Mouse (Mus musculus) limb, embryonic 11.5 days (tissue): ENCODE data around the gene Trip10. TPM values are rescaled to one million over a fixed set of nuclear protein-coding genes. Genes with fewer than 3 reads are reported as not detected.

Experiments
- ATAC-seq: fragments of 200-750 bp; cut with Nextera tagmentation; 2 replicates; pipeline ENCODE4 v1.8.0; 2017; ENCODE audit warnings: low read depth; ENCODE audit not compliant: insufficient number of reproducible peaks, low FRiP score, low TSS enrichment
- DNase-seq: peaks from one replicate; pipeline ENCODE4 v3.0.0-alpha.2; 2015; ENCODE audit warnings: low spot score
- H3K27ac ChIP-seq: fragments of 300-500 bp; sonication (generic); replicated peaks from 2 replicates; pipeline ENCODE4 v1.5.1; 2014; ENCODE audit warnings: low read depth, mild to moderate bottlenecking, low read length
- H3K27me3 ChIP-seq: fragments of 300-500 bp; sonication (generic); 2 replicates; pipeline ENCODE4 v1.6.1; 2014; ENCODE audit warnings: mild to moderate bottlenecking, low read length, mixed read lengths; ENCODE audit not compliant: control insufficient read depth, insufficient read depth
- H3K36me3 ChIP-seq: fragments of 300-500 bp; sonication (generic); 2 replicates; pipeline ENCODE4 v1.6.1; 2014; ENCODE audit warnings: mild to moderate bottlenecking, low read length, moderate library complexity, mixed read lengths; ENCODE audit not compliant: control insufficient read depth, insufficient read depth
- H3K4me1 ChIP-seq: fragments of 300-500 bp; sonication (generic); 2 replicates; pipeline ENCODE4 v1.6.1; 2014; ENCODE audit warnings: low read length, mixed read lengths; ENCODE audit not compliant: control insufficient read depth, insufficient read depth
- H3K4me2 ChIP-seq: fragments of 300-500 bp; sonication (generic); 2 replicates; pipeline ENCODE4 v1.6.1; 2014; ENCODE audit warnings: low read depth, mild to moderate bottlenecking, moderate library complexity; ENCODE audit not compliant: severe bottlenecking
- H3K4me3 ChIP-seq: fragments of 300-500 bp; sonication (generic); 2 replicates; pipeline ENCODE4 v1.5.1; 2014; ENCODE audit warnings: low read depth, low read length
- H3K9ac ChIP-seq: fragments of 300-500 bp; sonication (generic); 2 replicates; pipeline ENCODE4 v1.6.1; 2014; ENCODE audit warnings: mild to moderate bottlenecking, low read length
- H3K9me3 ChIP-seq: fragments of 300-500 bp; sonication (generic); 2 replicates; pipeline ENCODE4 v1.6.1; 2016; ENCODE audit warnings: low read length; ENCODE audit not compliant: control insufficient read depth
- WGBS: fragments of 180-500 bp; shearing (Covaris S2); extraction: QIAGEN DNeasy Blood & Tissue Kit; methylation state at CpG from one replicate; pipeline ENCODE4 v1.1.7; 2014; 5-methylcytosine and 5-hydroxymethylcytosine counted together
- polyA plus RNA-seq: library from polyadenylated mRNA; unstranded; fragments of >200 nt; fragmentation: Nextera tagmentation; extraction: Ambion mirVana; gene quantifications from 2 replicates; pipeline ENCODE4 v1.2.1, GENCODE M21; 2014

The Trip10 gene
- polyA plus RNA-seq, 1 experiment from 2014 or later: 27.8 TPM

DNA sequence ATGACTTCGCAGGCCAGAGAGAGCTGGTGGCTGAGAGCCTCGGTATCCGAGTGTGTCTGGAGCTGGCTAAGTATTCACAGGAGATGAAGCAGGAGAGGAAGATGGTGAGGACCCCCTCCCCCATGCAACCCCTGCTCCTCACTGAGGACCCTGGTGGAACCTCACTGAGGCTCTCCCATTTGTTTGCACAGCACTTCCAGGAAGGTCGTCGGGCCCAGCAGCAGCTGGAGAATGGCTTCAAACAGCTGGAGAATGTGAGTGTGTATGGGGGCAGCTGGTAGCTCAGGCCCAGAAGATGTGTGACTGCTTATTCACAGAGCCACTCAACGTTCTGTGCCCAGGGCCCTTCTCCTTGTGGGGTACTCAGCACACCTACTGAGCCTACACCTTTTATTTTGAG lies 4.1 kb downstream of the Trip10 start:
- H3K4me3 ChIP-seq: no peak overlapping the region
- H3K4me2 ChIP-seq: no peak overlapping the region
- no peaks in the 10 kb centered on the region for H3K27me3 ChIP-seq
- H3K36me3 ChIP-seq: 0 out of 2 replicates have a peak, but pooled peaks cover 2% of the 10 kb centered on the region
- no peak for DNase-seq
- H3K4me1 ChIP-seq: 0 out of 2 replicates have a peak, but pooled peaks cover 7% of the 10 kb centered on the region
- H3K27ac ChIP-seq: no peak overlapping the region
- ATAC-seq: no peak
- H3K9me3 ChIP-seq: no peaks in the 10 kb centered on the region
- no peak overlapping the region for H3K9ac ChIP-seq
- 75% methylated on average over 6 of the region's 6 CpGs for WGBS

DNA sequence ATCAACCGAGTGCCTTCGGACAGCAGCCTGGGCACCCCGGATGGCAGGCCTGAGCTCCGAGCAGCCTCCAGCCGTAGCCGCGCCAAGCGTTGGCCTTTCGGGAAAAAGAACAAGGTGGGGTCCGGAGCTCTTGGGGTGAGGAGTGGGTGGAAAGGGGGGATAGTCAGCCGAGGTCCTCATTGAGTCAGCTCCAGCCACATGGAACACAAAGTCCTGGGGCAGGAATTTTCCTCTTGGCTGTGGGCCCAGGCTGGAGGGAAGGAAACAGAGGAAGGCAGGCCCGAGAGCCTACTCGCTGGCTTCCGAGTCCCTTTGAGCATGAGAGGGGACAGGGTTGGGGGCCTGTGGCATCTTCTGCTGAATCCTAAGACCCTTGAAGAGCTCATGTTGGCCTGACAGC lies 6.1 kb downstream of the Trip10 start:
- H3K9ac ChIP-seq: no peak overlapping the region
- DNase-seq (no peak), ATAC-seq (no peak)
- H3K4me3 ChIP-seq: no peak overlapping the region
- peaks cover 2% of the 10 kb centered on the region; the same call in 1 of the 2 replicates for H3K36me3 ChIP-seq
- H3K9me3 ChIP-seq: no peaks in the 10 kb centered on the region
- no peaks in the 10 kb centered on the region for H3K27me3 ChIP-seq
- no peak overlapping the region for H3K27ac ChIP-seq
- no peak overlapping the region for H3K4me2 ChIP-seq
- 0 out of 2 replicates have a peak, but pooled peaks cover 6% of the 10 kb centered on the region for H3K4me1 ChIP-seq
- 94% methylated on average over 14 of the region's 14 CpGs for WGBS

DNA sequence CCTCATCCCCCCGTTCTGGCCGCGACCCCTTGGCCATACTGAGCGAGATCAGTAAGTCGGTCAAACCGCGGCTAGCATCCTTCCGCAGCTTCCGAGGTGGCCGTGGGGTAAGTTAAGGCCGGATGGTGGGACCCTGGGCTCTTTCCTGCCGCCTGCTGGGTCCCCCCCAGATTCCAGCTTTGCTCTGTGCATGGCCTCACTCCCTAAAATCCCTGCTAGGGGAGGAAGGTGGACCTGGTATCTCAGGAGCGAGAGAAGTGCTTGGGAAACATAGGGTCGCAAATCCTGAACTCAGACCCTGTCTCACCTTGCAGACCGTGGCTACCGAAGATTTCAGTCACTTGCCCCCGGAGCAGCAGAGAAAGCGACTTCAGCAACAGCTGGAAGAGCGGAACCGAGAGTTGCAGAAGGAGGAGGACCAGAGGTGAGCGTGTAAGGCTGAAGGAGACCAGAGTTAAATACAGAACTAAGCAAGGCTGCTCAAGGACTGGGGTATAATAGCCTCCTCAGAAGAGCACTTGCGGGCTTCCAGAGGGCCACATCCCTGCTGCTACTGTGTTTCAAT lies 7.7 kb downstream of the Trip10 start:
- H3K4me1 ChIP-seq: no peaks in the 10 kb centered on the region
- peaks cover 5% of the 10 kb centered on the region; the same call in 1 of the 2 replicates for H3K36me3 ChIP-seq
- H3K27ac ChIP-seq: no peak overlapping the region
- no peaks in the 10 kb centered on the region for H3K27me3 ChIP-seq
- ATAC-seq (no peak), DNase-seq (no peak)
- no peak overlapping the region for H3K9ac ChIP-seq
- H3K4me3 ChIP-seq: no peak overlapping the region
- 96% methylated on average over 22 of the region's 22 CpGs for WGBS
- no peak overlapping the region for H3K4me2 ChIP-seq
- H3K9me3 ChIP-seq: no peaks in the 10 kb centered on the region

DNA sequence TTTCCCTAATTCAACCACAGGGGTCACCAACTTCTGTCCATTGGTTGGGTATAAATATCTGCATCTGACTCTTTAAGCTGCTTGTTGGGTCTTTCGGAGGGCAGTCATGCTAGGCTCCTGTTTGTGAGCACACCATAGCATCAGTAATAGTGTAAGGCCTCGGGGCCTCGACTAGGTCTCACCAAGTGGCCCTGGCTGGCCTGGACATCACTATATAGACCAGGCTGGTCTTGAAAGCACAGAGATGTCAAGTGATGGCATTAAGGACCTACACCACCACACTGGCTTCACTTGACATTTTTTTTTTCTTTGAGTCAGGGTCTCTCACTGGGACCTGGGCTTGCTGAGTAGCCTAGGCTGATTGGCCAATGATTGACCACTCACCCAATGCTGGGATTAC lies 8.9 kb downstream of the Trip10 start:
- no peak overlapping the region for H3K27ac ChIP-seq
- no peaks in the 10 kb centered on the region for H3K27me3 ChIP-seq
- H3K36me3 ChIP-seq: peaks cover 10% of the 10 kb centered on the region; the same call in 1 of the 2 replicates
- H3K4me1 ChIP-seq: no peaks in the 10 kb centered on the region
- H3K9me3 ChIP-seq: no peaks in the 10 kb centered on the region
- DNase-seq (no peak), ATAC-seq (no peak)
- H3K4me3 ChIP-seq: no peak overlapping the region
- 93% methylated on average over 3 of the region's 3 CpGs for WGBS
- no peak overlapping the region for H3K4me2 ChIP-seq
- no peak overlapping the region for H3K9ac ChIP-seq

DNA sequence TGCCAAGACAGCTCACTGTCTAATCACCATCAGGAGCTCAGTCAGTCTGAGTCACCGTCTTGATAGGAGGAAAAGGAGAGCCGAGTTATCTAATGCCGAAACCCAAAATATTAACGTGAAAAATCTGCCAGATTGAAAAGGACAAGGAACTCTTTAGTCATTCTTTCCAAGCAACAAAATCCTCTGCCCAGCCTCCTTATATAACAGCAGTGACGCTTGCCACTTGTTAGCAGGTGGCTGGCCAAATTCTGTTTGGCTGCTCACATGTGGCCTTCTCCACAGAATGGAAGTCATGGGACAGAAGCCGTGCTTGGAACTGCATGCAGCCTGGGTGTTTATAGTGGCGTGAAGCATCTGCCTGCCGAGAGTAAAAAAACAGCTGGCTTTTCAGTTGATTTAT lies 10.5 kb downstream of the Trip10 start:
- H3K9ac ChIP-seq: no peak overlapping the region
- peaks cover 8% of the 10 kb centered on the region; the same call in 1 of the 2 replicates for H3K36me3 ChIP-seq
- H3K4me1 ChIP-seq: no peaks in the 10 kb centered on the region
- no peaks in the 10 kb centered on the region for H3K9me3 ChIP-seq
- H3K27ac ChIP-seq: no peak overlapping the region
- no peak for DNase-seq
- no peak for ATAC-seq
- H3K27me3 ChIP-seq: no peaks in the 10 kb centered on the region
- H3K4me2 ChIP-seq: no peak overlapping the region
- H3K4me3 ChIP-seq: no peak overlapping the region
- WGBS: 94% methylated on average over 8 of the region's 8 CpGs

DNA sequence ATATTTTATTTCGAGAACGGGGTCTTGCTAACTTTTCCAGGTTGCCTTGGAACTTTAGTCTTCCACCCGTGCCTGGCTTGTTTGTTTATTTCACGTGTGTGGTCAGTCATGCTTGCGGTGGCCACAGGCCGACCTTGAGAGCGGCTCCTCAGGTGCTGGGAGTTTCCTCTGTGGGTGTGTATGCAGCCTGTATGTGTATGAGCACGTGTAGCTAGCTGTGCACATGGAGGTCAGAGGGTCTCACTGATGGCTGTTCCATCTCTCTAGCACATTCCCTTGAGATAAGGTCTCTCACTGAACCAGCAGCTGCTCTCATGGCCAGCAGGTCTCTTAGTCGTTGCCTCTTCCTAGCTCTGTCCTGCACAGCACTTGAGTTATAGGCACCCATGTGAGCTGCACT lies 11.1 kb downstream of the Trip10 start:
- no peak for ATAC-seq
- H3K9ac ChIP-seq: no peak overlapping the region
- H3K36me3 ChIP-seq: peaks cover 7% of the 10 kb centered on the region; the same call in 1 of the 2 replicates
- no peaks in the 10 kb centered on the region for H3K27me3 ChIP-seq
- no peak overlapping the region for H3K4me3 ChIP-seq
- WGBS: 93% methylated on average over 9 of the region's 9 CpGs
- DNase-seq: no peak
- no peak overlapping the region for H3K27ac ChIP-seq
- H3K4me2 ChIP-seq: no peak overlapping the region
- H3K9me3 ChIP-seq: no peaks in the 10 kb centered on the region
- H3K4me1 ChIP-seq: no peaks in the 10 kb centered on the region

DNA sequence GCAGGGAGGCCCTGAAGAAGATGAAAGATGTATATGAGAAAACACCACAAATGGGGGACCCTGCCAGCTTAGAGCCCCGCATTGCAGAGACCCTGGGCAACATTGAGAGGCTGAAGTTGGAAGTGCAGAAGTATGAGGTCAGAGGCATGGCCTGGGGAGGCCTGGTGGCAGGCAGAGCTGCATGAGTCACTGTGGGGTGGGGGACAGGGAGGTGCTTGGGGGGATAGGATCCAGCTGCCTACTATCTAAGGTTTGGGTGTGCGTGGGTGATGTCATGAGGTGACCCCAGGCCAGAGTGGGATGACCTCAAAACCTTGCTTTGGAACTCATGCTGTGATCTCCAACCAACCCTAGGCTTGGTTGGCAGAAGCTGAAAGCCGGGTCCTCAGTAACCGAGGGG lies 12.0 kb downstream of the Trip10 start:
- no peak overlapping the region for H3K27ac ChIP-seq
- H3K9me3 ChIP-seq: no peaks in the 10 kb centered on the region
- no peaks in the 10 kb centered on the region for H3K27me3 ChIP-seq
- no peaks in the 10 kb centered on the region for H3K4me1 ChIP-seq
- WGBS: 94% methylated on average over 4 of the region's 4 CpGs
- no peak overlapping the region for H3K9ac ChIP-seq
- no peak overlapping the region for H3K4me2 ChIP-seq
- no peak for DNase-seq
- peaks cover 7% of the 10 kb centered on the region; the same call in 1 of the 2 replicates for H3K36me3 ChIP-seq
- no peak for ATAC-seq
- H3K4me3 ChIP-seq: no peak overlapping the region

DNA sequence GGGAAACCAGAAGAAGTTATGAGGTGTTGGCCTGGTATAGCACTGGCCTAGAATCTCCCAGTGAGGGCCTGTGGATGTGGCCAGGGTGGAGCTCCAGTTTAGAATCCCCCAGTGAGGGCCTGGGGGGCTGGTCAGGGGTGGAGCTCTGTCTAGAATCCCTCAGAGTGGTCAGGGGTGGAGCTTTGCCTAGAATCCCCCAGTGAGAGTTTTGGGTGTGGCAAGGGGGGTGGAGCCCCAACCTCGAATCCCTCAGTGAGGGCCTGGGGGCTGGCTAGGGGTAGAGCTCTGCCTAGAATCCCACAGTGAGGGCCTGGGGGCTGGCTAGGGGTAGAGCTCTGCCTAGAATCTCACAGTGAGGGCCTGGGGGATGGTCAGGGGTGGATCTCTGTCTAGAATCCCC lies 12.5 kb downstream of the Trip10 start:
- H3K9me3 ChIP-seq: no peaks in the 10 kb centered on the region
- no peak overlapping the region for H3K9ac ChIP-seq
- H3K4me1 ChIP-seq: no peaks in the 10 kb centered on the region
- peaks cover 7% of the 10 kb centered on the region; the same call in 1 of the 2 replicates for H3K36me3 ChIP-seq
- H3K27ac ChIP-seq: no peak overlapping the region
- no peak overlapping the region for H3K4me3 ChIP-seq
- DNase-seq (no peak), ATAC-seq (no peak)
- no peak overlapping the region for H3K4me2 ChIP-seq
- WGBS: 46% methylated on average over 1 of the region's 1 CpGs
- no peaks in the 10 kb centered on the region for H3K27me3 ChIP-seq
